In genomic region chr2:39373068-39373779, GRCm38 (mm10) we compare ENCODE assay signal across 9 mouse cellular contexts.
A peak's percentile ranks its signal among the peaks of the same experiment; 100 is the strongest.
DNase-seq lines count a peak whose midpoint lies in the region; ATAC-seq lines count a peak whose summit lies in the region.
"Had no signal": no experiment of that assay in that cellular context is flagged by ENCODE, and none has a peak within 500 bp of the region (broad histone marks: within the 10 kb centered on the region; RNA-seq: fewer than 3 reads in every experiment).

No protein-coding gene starts in this region.

- no peaks in the 10 kb centered on the region for H3K4me1 ChIP-seq in forebrain, embryonic 10.5 days
- no peaks in the 10 kb centered on the region for H3K4me1 ChIP-seq in heart, embryonic 14.5 days (ENCODE audit: control insufficient read depth in 2 of 2, insufficient read depth in 2 of 2, low read length in 2 of 2)
- H3K4me1 ChIP-seq in liver, embryonic 12.5 days: no peaks in the 10 kb centered on the region
- H3K4me1 ChIP-seq in neural tube, embryonic 11.5 days (ENCODE audit: control insufficient read depth, insufficient read depth, low read length): no peaks in the 10 kb centered on the region
- no peaks in the 10 kb centered on the region for H3K4me1 ChIP-seq in stomach, embryonic 16.5 days (ENCODE audit: control insufficient read depth, insufficient read depth, low read length)
- H3K4me1 ChIP-seq: embryonic facial prominence, embryonic 15.5 days had no signal

- WGBS in forebrain, embryonic 10.5 days: 16% methylated on average over 7 of the region's 7 CpGs
- 15% methylated on average over 7 of the region's 7 CpGs for WGBS in heart, embryonic 14.5 days
- 13% methylated on average over 7 of the region's 7 CpGs for WGBS in liver, embryonic 12.5 days (ENCODE audit: insufficient replicate concordance)
- 14% methylated on average over 7 of the region's 7 CpGs for WGBS in neural tube, embryonic 11.5 days
- WGBS in stomach, embryonic 16.5 days: 10% methylated on average over 7 of the region's 7 CpGs

- H3K4me3 ChIP-seq in forebrain, embryonic 10.5 days: no peak overlapping the region
- no peak overlapping the region for H3K4me3 ChIP-seq in heart, embryonic 14.5 days (ENCODE audit: control insufficient read depth in 1 of 2, insufficient read depth in 1 of 2, low read depth in 1 of 2, low read length in 2 of 2)
- no peak overlapping the region for H3K4me3 ChIP-seq in liver, embryonic 12.5 days
- no peak overlapping the region for H3K4me3 ChIP-seq in neural tube, embryonic 11.5 days (ENCODE audit: low read depth, low read length)
- H3K4me3 ChIP-seq in stomach, embryonic 16.5 days (replicated peaks; ENCODE audit: low read length): no peak overlapping the region
- H3K4me3 ChIP-seq: embryonic facial prominence, embryonic 15.5 days had no signal

- H3K27me3 ChIP-seq in forebrain, embryonic 10.5 days (ENCODE audit: poor library complexity, severe bottlenecking): no peaks in the 10 kb centered on the region
- no peaks in the 10 kb centered on the region for H3K27me3 ChIP-seq in heart, embryonic 14.5 days (ENCODE audit: control insufficient read depth, insufficient read depth, low read length)
- H3K27me3 ChIP-seq in liver, embryonic 12.5 days (replicated peaks): no peaks in the 10 kb centered on the region
- no peaks in the 10 kb centered on the region for H3K27me3 ChIP-seq in neural tube, embryonic 11.5 days (ENCODE audit: control insufficient read depth, insufficient read depth, low read length)
- H3K27me3 ChIP-seq in stomach, embryonic 16.5 days (ENCODE audit: control insufficient read depth, insufficient read depth, low read length): no peaks in the 10 kb centered on the region
- H3K27me3 ChIP-seq: embryonic facial prominence, embryonic 15.5 days had no signal

- DNase-seq in CD4-positive, CD25-positive, alpha-beta regulatory T cell, adult 2 months (ENCODE audit: low read depth, low spot score): peak; percentile 95
- peak; percentile 60 for DNase-seq in brain, embryonic 18.5 days (ENCODE audit: low read depth, low spot score)
- peak; percentile 89 for DNase-seq in forebrain, embryonic 10.5 days (ENCODE audit: extremely low spot score, low spot score)
- peak; percentile 95 for DNase-seq in kidney, postnatal 10 days
- peak; percentile 92 for DNase-seq in neural tube, embryonic 11.5 days (ENCODE audit: low spot score)

- H3K4me2 ChIP-seq in heart, embryonic 14.5 days (ENCODE audit: low read length): no peak overlapping the region
- H3K4me2 ChIP-seq in liver, embryonic 12.5 days: no peak overlapping the region
- H3K4me2 ChIP-seq in neural tube, embryonic 11.5 days (ENCODE audit: low read depth): no peak overlapping the region
- H3K4me2 ChIP-seq in stomach, embryonic 16.5 days (ENCODE audit: low read depth, low read length): no peak overlapping the region
- H3K4me2 ChIP-seq: embryonic facial prominence, embryonic 15.5 days had no signal

- H3K9me3 ChIP-seq in forebrain, embryonic 10.5 days: no peaks in the 10 kb centered on the region
- H3K9me3 ChIP-seq in heart, embryonic 14.5 days (ENCODE audit: control insufficient read depth, low read length): no peaks in the 10 kb centered on the region
- no peaks in the 10 kb centered on the region for H3K9me3 ChIP-seq in liver, embryonic 12.5 days (replicated peaks)
- H3K9me3 ChIP-seq in neural tube, embryonic 11.5 days (ENCODE audit: control insufficient read depth, low read length): no peaks in the 10 kb centered on the region
- no peaks in the 10 kb centered on the region for H3K9me3 ChIP-seq in stomach, embryonic 16.5 days (replicated peaks; ENCODE audit: control insufficient read depth, low read length)
- H3K9me3 ChIP-seq: embryonic facial prominence, embryonic 15.5 days had no signal

- peak; percentile 69; the same call in 1 of the 2 replicates for ATAC-seq in heart, embryonic 14.5 days (ENCODE audit: insufficient number of reproducible peaks, insufficient read depth, low FRiP score, low read depth)
- ATAC-seq in liver, embryonic 12.5 days: peak; percentile 84
- peak; percentile 83 for ATAC-seq in neural tube, embryonic 11.5 days (ENCODE audit: insufficient read depth, low FRiP score, low TSS enrichment)
- peak; percentile 83 for ATAC-seq in stomach, embryonic 16.5 days (ENCODE audit: insufficient read depth, low FRiP score)

- no peak overlapping the region for H3K9ac ChIP-seq in heart, embryonic 14.5 days (ENCODE audit: low read length)
- H3K9ac ChIP-seq in liver, embryonic 12.5 days: no peak overlapping the region
- H3K9ac ChIP-seq in neural tube, embryonic 11.5 days (ENCODE audit: low read length): no peak overlapping the region
- no peak overlapping the region for H3K9ac ChIP-seq in stomach, embryonic 16.5 days (ENCODE audit: low read length)
- H3K9ac ChIP-seq: embryonic facial prominence, embryonic 15.5 days had no signal

- H3K36me3 ChIP-seq in forebrain, embryonic 10.5 days (replicated peaks): no peaks in the 10 kb centered on the region
- H3K36me3 ChIP-seq in heart, embryonic 14.5 days (ENCODE audit: control insufficient read depth, insufficient read depth, low read length): no peaks in the 10 kb centered on the region
- no peaks in the 10 kb centered on the region for H3K36me3 ChIP-seq in liver, embryonic 12.5 days
- H3K36me3 ChIP-seq in neural tube, embryonic 11.5 days (ENCODE audit: control insufficient read depth, insufficient read depth, low read length): no peaks in the 10 kb centered on the region
- no peaks in the 10 kb centered on the region for H3K36me3 ChIP-seq in stomach, embryonic 16.5 days (ENCODE audit: control insufficient read depth, insufficient read depth, low read length)
- H3K36me3 ChIP-seq: embryonic facial prominence, embryonic 15.5 days had no signal

- no peak overlapping the region for H3K27ac ChIP-seq in forebrain, embryonic 10.5 days
- H3K27ac ChIP-seq in heart, embryonic 14.5 days (replicated peaks in 1 of 2; ENCODE audit: control insufficient read depth in 1 of 2, insufficient read depth in 1 of 2, low read depth in 2 of 2, low read length in 2 of 2): no peak overlapping the region
- no peak overlapping the region for H3K27ac ChIP-seq in liver, embryonic 12.5 days
- H3K27ac ChIP-seq in neural tube, embryonic 11.5 days (ENCODE audit: low read depth, low read length): no peak overlapping the region
- no peak overlapping the region for H3K27ac ChIP-seq in stomach, embryonic 16.5 days (ENCODE audit: low read length)
- H3K27ac ChIP-seq: embryonic facial prominence, embryonic 15.5 days had no signal
